Mouse (Mus musculus) lung, embryonic 14.5 days (tissue): ENCODE data around the gene Lgmn. TPM values are rescaled to one million over a fixed set of nuclear protein-coding genes. Genes with fewer than 3 reads are reported as not detected.
A peak's percentile ranks its signal among the peaks of the same experiment; 100 is the strongest.

Source experiments
- ATAC-seq: fragments of 200-750 bp; cut with Nextera tagmentation; 2 replicates; pipeline ENCODE4 v1.8.0; 2017; ENCODE audit warnings: mild to moderate bottlenecking, moderate TSS enrichment, moderate library complexity; ENCODE audit not compliant: insufficient read depth
- DNase-seq: peaks from one replicate; pipeline ENCODE4 v3.0.0-alpha.2; 2015
- H3K27ac ChIP-seq: fragments of 300-500 bp; sonication (generic); 2 replicates; pipeline ENCODE4 v1.5.1; 2014; ENCODE audit warnings: low read depth, mild to moderate bottlenecking, moderate library complexity
- H3K27me3 ChIP-seq: fragments of 300-500 bp; sonication (generic); 2 replicates; pipeline ENCODE4 v1.6.1; 2014; ENCODE audit warnings: low read length, control low read depth; ENCODE audit not compliant: insufficient read depth
- H3K36me3 ChIP-seq: fragments of 300-500 bp; sonication (generic); 2 replicates; pipeline ENCODE4 v1.6.1; 2014; ENCODE audit warnings: control low read depth; ENCODE audit not compliant: insufficient read depth
- H3K4me1 ChIP-seq: fragments of 300-500 bp; sonication (generic); 2 replicates; pipeline ENCODE4 v1.6.1; 2014; ENCODE audit warnings: antibody characterized with exemption, control low read depth; ENCODE audit not compliant: insufficient read depth
- H3K4me2 ChIP-seq: fragments of 300-500 bp; sonication (generic); 2 replicates; pipeline ENCODE4 v1.6.1; 2014; ENCODE audit warnings: mild to moderate bottlenecking
- H3K4me3 ChIP-seq: fragments of 300-500 bp; sonication (generic); 2 replicates; pipeline ENCODE4 v1.5.1; 2014; ENCODE audit warnings: low read depth, low read length
- H3K9ac ChIP-seq: fragments of 300-500 bp; sonication (generic); 2 replicates; pipeline ENCODE4 v1.6.1; 2014
- H3K9me3 ChIP-seq: fragments of 300-500 bp; sonication (generic); 2 replicates; pipeline ENCODE4 v1.6.1; 2016; ENCODE audit warnings: low read depth, low read length, control low read depth
- CTCF ChIP-seq: IDR thresholded peaks from 2 replicates; pipeline ENCODE4 v1.5.1; 2016; ENCODE audit warnings: antibody characterized with exemption, low read depth
- WGBS: fragments of 180-500 bp; shearing (Covaris S2); extraction: QIAGEN DNeasy Blood & Tissue Kit; methylation state at CpG from one replicate; pipeline ENCODE4 v1.1.7; 2014; 5-methylcytosine and 5-hydroxymethylcytosine counted together
- polyA plus RNA-seq: library from polyadenylated mRNA; unstranded; fragments of >200 nt; fragmentation: Nextera tagmentation; extraction: Ambion mirVana; gene quantifications from 2 replicates; pipeline ENCODE4 v1.2.1, GENCODE M21; 2014

The Lgmn gene
- 104 and 108 TPM in 2 replicates for polyA plus RNA-seq

DNA sequence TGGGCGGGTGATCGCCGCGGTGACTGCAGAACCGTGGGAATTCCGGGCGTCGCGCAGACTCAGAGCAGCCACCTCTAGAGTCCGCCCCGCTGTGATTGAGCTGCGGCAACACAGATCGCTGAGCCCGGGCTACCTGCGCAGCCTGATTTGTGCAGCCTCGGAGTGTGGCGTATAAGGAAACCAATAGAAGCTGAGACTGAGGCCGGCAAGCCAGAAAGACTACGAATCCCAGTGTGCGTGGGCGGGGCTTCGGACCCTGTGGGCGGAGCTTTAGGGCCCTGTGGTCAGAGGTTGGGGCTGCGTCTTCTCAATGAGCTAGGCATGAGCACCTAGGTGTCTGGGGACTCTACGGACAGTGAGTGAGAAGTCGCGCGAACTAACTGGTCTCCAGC is at the start of gene Lgmn:
Gene Lgmn (minus strand): TSS at position 182 of the 392 bp plus-strand sequence.
- Histone ChIP-seq H3K4me3 (peak within 1 kb of the TSS; percentile 61), H3K9me3 (no peaks in the 10 kb centered on the region), H3K4me1 (peaks cover 4% of the 10 kb centered on the region; the same call in 1 of the 2 replicates), H3K27me3 (no peaks in the 10 kb centered on the region), H3K36me3 (no peaks in the 10 kb centered on the region), H3K27ac (peak within 1 kb of the TSS; percentile 9), H3K4me2 (peak within 1 kb of the TSS; percentile 83), H3K9ac (peak within 1 kb of the TSS; percentile 67)
- no peak; the same call in 1 of the 2 replicates for TF ChIP-seq CTCF
- peak; percentile 99 for DNase-seq
- under 1% methylated on average over 28 of the region's 28 CpGs for WGBS
- ATAC-seq: peak; percentile 99

GRCm38 (mm10) chr12:102484946-102485345 is 45.3 kb upstream of the Lgmn start:
- WGBS: 61% methylated on average over 3 of the region's 3 CpGs
- no peak for DNase-seq
- Histone ChIP-seq H3K4me2 (no peak overlapping the region), H3K36me3 (peaks cover 78% of the 10 kb centered on the region), H3K4me3 (no peak overlapping the region), H3K4me1 (no peaks in the 10 kb centered on the region), H3K27ac (no peak overlapping the region), H3K27me3 (no peaks in the 10 kb centered on the region), H3K9ac (no peak overlapping the region), H3K9me3 (no peaks in the 10 kb centered on the region)
- no peak for ATAC-seq
- TF ChIP-seq CTCF: no peak

DNA sequence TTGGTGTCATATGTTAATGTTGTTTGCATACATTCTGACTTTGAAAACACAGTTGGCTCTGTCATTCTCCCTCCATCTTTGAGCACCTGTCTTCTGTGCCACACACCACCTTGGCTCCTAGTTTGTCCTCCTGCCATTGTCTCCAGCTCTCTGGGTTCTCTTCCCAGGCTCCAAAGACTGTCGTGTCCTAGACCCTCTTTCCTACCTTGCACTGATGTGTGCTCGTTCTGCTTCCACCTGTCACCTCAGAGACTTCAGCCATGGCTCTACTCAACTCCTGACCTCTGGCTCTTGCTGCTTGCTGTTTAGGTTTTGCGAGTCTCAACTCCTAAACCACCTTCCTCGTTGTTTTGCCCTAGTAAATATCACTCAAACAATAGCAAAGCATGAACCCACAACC is 40.9 kb upstream of the Lgmn start:
- no peak overlapping the region for H3K9ac ChIP-seq
- no peak overlapping the region for H3K4me3 ChIP-seq
- WGBS: 88% methylated on average over 4 of the region's 4 CpGs
- no peak for ATAC-seq
- TF ChIP-seq CTCF: no peak
- H3K4me1 ChIP-seq: no peaks in the 10 kb centered on the region
- H3K4me2 ChIP-seq: no peak overlapping the region
- H3K27me3 ChIP-seq: no peaks in the 10 kb centered on the region
- no peak for DNase-seq
- H3K36me3 ChIP-seq: peaks cover 71% of the 10 kb centered on the region
- H3K27ac ChIP-seq: no peak overlapping the region
- no peaks in the 10 kb centered on the region for H3K9me3 ChIP-seq

- DNase-seq (no peak), ATAC-seq (no peak)
- Histone ChIP-seq H3K27me3 (no peaks in the 10 kb centered on the region), H3K9me3 (no peaks in the 10 kb centered on the region), H3K4me3 (no peak overlapping the region), H3K4me2 (no peak overlapping the region), H3K27ac (no peak overlapping the region), H3K4me1 (no peaks in the 10 kb centered on the region), H3K9ac (no peak overlapping the region), H3K36me3 (peaks cover 46% of the 10 kb centered on the region)
- TF ChIP-seq CTCF: no peak
- WGBS: 92% methylated on average over 7 of the region's 7 CpGs
These were observed 34.8 kb upstream of the Lgmn start for GRCm38 (mm10) chr12:102474411-102474810.

DNA sequence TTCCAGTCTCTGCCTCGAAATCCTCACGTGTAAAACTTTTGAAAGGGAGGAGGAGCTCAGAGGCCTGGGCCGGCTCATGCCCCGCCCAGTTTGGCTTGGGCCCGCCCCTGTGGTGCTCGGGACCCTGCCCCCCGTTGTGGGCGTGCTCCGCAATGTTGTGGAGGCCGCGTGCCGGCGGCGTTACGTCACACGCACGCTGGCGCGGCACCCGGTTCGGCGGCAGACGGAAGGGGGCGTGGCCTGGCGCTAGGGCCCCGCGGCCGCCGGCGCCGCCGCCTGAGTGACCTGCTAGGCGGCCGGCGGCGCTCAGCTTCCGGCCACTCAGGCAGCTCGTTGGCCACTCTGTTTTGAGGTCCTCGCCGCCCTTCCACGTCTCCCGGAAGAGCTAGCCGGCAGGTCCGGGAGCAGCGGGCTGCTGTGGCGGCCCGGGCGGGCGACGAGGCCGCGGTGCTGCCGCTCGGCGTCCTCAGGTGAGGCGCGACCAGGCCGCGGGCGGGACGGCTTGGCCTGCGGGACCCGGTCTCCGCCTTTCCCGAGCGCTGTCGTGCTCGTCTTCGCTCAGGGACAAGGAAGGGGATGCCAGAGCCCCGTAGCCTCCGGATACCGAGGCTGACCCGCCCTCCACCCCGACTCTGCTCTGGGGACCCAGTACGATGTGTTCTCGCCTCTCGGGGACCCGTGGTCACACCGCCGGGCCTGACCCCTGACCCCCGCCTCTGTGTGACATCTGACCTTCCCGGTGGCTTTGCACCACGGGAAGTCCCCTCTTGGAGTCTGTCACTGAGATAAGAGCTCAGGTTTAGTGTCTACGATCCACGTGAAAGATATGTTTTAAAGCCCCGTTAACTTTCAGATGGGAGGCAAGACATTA is 29.5 kb upstream of the Lgmn start, which contains the start of gene Golga5:
Gene Golga5 (plus strand): TSS at position 242 of the 871 bp plus-strand sequence.
- H3K4me2 ChIP-seq: peak within 1 kb of the TSS; percentile 81
- peaks cover 16% of the 10 kb centered on the region for H3K36me3 ChIP-seq
- no peaks in the 10 kb centered on the region for H3K4me1 ChIP-seq
- no peak for TF ChIP-seq CTCF
- peak; percentile 99 for DNase-seq
- H3K27ac ChIP-seq: peak within 1 kb of the TSS; percentile 73
- H3K4me3 ChIP-seq: peak within 1 kb of the TSS; percentile 96
- no peaks in the 10 kb centered on the region for H3K9me3 ChIP-seq
- H3K27me3 ChIP-seq: no peaks in the 10 kb centered on the region
- peak within 1 kb of the TSS; percentile 81 for H3K9ac ChIP-seq
- peak; percentile 98 for ATAC-seq
- under 1% methylated on average over 86 of the region's 86 CpGs for WGBS

- Histone ChIP-seq H3K4me3 (no peak overlapping the region), H3K36me3 (peaks cover 7% of the 10 kb centered on the region), H3K27ac (no peak overlapping the region), H3K27me3 (no peaks in the 10 kb centered on the region), H3K4me2 (no peak overlapping the region), H3K9ac (no peak overlapping the region), H3K4me1 (no peaks in the 10 kb centered on the region), H3K9me3 (no peaks in the 10 kb centered on the region)
- WGBS: 81% methylated on average over 1 of the region's 1 CpGs
- peak; percentile 15; the same call in 1 of the 2 replicates for TF ChIP-seq CTCF
- DNase-seq (no peak), ATAC-seq (no peak)
These were observed 28.5 kb upstream of the Lgmn start for GRCm38 (mm10) chr12:102468136-102468535.

DNA sequence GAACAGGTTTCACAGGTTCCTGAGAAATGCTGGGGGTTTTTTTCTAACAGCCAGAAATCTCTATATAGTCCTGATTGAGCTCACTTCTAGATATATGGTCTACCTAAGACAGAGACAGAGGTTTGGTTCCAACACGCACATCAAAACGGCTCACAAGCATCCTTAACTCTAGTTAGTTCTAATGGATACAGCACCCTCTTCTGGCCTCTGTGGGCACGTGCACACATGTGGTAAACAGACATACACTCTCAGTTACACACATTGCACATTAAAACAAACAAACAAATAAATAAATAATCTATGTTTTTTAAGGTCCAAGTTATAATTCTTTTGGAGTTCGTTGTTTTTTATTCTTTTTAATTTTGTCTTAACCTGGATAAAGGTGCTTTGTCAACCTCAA is 25.0 kb upstream of the Lgmn start:
- Histone ChIP-seq H3K27ac (no peak overlapping the region), H3K36me3 (no peaks in the 10 kb centered on the region), H3K9me3 (no peaks in the 10 kb centered on the region), H3K4me2 (no peak overlapping the region), H3K4me3 (no peak overlapping the region), H3K4me1 (no peaks in the 10 kb centered on the region), H3K27me3 (no peaks in the 10 kb centered on the region), H3K9ac (no peak overlapping the region)
- peak; percentile 25 for TF ChIP-seq CTCF
- DNase-seq (peak; percentile 21), ATAC-seq (no peak)
- 56% methylated on average over 4 of the region's 4 CpGs for WGBS
